Mouse (Mus musculus): ENCODE measurements around the gene Hpse. TPM values are rescaled to one million over a fixed set of nuclear protein-coding genes. Genes with fewer than 3 reads are reported as not detected.
A peak's percentile ranks its signal among the peaks of the same experiment; 100 is the strongest.

Gene Hpse
- polyA plus RNA-seq, 1 experiment: 0.44 TPM

DNA sequence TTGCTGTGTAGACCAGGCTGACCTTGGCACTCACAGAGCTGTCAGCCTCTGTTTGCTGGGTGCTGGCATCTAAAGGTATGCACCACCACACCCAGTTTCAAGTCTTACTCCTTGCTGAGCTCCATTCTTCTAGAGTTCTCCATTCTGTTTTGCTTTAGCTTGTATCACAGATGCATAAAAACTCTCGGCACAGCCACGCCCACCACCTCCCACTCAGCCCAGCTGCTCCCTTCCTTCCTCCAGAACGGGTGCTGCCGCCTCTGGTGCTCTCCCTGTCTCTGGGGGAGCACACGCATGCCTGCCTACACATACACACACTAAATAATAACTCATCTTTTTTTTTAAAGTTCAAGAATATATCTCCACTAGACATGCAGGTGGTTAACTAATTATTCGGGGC lies 61.1 kb downstream of the Hpse start:
- Histone ChIP-seq H3K79me2 (ENCODE audit: control insufficient read depth, insufficient read depth) (no peaks in the 10 kb centered on the region), H3K79me3 (ENCODE audit: low read depth) (no peaks in the 10 kb centered on the region), H3K27me3 (ENCODE audit: control insufficient read depth, insufficient read depth, insufficient read length) (no peaks in the 10 kb centered on the region), H3K4me3 (ENCODE audit: insufficient read depth, poor library complexity, severe bottlenecking) (no peak overlapping the region), H3K36me3 (ENCODE audit: control insufficient read depth, insufficient read depth) (peaks cover 14% of the 10 kb centered on the region), H3ac (ENCODE audit: control insufficient read depth, insufficient read length, low read depth) (no peak overlapping the region)
- no peak for TF ChIP-seq FOSL1 (IDR thresholded peaks at IDR 0.05; ENCODE audit: insufficient read depth, low read length, poor library complexity, severe bottlenecking)
- TF ChIP-seq CEBPB (IDR thresholded peaks at IDR 0.05; ENCODE audit: low read depth): no peak
- TF ChIP-seq MYOD1 (IDR thresholded peaks at IDR 0.05; ENCODE audit: control insufficient read depth, insufficient read length, low read depth): no peak
- no peak for TF ChIP-seq USF1 (IDR thresholded peaks at IDR 0.05; ENCODE audit: low read depth)
- no peak for TF ChIP-seq MAX (IDR thresholded peaks at IDR 0.05)
- TF ChIP-seq CTCF (IDR thresholded peaks at IDR 0.05; ENCODE audit: control insufficient read depth, insufficient read depth, insufficient read length): no peak
- no peak for TF ChIP-seq MYOG (IDR thresholded peaks at IDR 0.05; ENCODE audit: control insufficient read depth, extremely low read depth, insufficient read length)

DNA sequence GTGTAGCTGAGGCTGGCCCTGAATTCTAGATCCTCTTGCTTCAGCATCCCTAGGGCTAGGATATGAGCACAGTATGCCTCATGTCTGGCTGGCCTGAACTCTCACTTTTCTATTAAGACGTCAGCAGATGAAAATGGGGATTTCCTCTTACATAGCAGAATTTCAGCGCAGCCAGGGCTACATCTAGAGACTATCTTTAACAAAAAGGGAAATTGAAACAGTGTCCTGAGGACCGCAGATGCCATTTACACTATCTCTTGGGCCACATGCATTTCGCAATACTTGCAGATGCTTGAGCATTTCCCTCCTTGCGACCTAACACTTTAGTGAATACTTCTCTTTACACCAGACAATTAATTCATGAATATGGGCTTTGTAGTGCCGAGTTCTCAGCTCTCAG lies 63.2 kb downstream of the Hpse start:
- Histone ChIP-seq H3K4me3 (ENCODE audit: insufficient read depth, poor library complexity, severe bottlenecking) (no peak overlapping the region), H3K36me3 (ENCODE audit: control insufficient read depth, insufficient read depth) (no peaks in the 10 kb centered on the region), H3K79me3 (ENCODE audit: low read depth) (no peaks in the 10 kb centered on the region), H3ac (ENCODE audit: control insufficient read depth, insufficient read length, low read depth) (no peak overlapping the region), H3K27me3 (ENCODE audit: control insufficient read depth, insufficient read depth, insufficient read length) (no peaks in the 10 kb centered on the region), H3K79me2 (ENCODE audit: control insufficient read depth, insufficient read depth) (no peaks in the 10 kb centered on the region)
- TF ChIP-seq CEBPB (IDR thresholded peaks at IDR 0.05; ENCODE audit: low read depth) (peak; percentile 51), USF1 (IDR thresholded peaks at IDR 0.05; ENCODE audit: low read depth) (no peak)

DNA sequence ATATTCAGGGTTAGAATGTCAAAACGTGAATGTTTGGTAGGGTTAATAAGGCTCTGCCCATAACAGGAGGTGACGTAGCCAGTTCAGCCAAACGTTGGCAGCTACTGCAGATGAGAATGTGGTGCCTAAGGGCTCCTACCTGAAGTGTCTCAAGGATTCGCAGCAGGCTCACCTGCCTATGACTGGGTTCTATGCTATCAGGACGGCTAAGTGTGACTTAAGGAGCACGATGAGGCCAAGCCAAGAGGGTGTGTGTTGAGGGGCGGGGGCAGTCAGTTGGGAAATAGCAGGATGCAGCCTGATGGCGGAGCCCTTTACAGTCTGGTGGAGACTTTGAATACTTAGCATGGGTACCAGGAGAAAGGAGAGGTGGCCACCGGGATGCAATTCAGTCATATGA lies 67.2 kb downstream of the Hpse start:
- H3K79me3 ChIP-seq (ENCODE audit: low read depth): no peaks in the 10 kb centered on the region
- H3ac ChIP-seq (ENCODE audit: control insufficient read depth, insufficient read length, low read depth): no peak overlapping the region
- H3K27me3 ChIP-seq (ENCODE audit: control insufficient read depth, insufficient read depth, insufficient read length): no peaks in the 10 kb centered on the region
- H3K79me2 ChIP-seq (ENCODE audit: control insufficient read depth, insufficient read depth): no peaks in the 10 kb centered on the region
- no peaks in the 10 kb centered on the region for H3K36me3 ChIP-seq (ENCODE audit: control insufficient read depth, insufficient read depth)
- TF ChIP-seq CEBPB (IDR thresholded peaks at IDR 0.05; ENCODE audit: low read depth) (no peak), FOSL1 (IDR thresholded peaks at IDR 0.05; ENCODE audit: insufficient read depth, low read length, poor library complexity, severe bottlenecking) (no peak), MAX (IDR thresholded peaks at IDR 0.05) (no peak), USF1 (IDR thresholded peaks at IDR 0.05; ENCODE audit: low read depth) (no peak), MYOD1 (IDR thresholded peaks at IDR 0.05; ENCODE audit: control insufficient read depth, insufficient read length, low read depth) (no peak), MYOG (IDR thresholded peaks at IDR 0.05; ENCODE audit: control insufficient read depth, extremely low read depth, insufficient read length) (no peak), CTCF (IDR thresholded peaks at IDR 0.05; ENCODE audit: control insufficient read depth, insufficient read depth, insufficient read length) (no peak)
- no peak overlapping the region for H3K4me3 ChIP-seq (ENCODE audit: insufficient read depth, poor library complexity, severe bottlenecking)

DNA sequence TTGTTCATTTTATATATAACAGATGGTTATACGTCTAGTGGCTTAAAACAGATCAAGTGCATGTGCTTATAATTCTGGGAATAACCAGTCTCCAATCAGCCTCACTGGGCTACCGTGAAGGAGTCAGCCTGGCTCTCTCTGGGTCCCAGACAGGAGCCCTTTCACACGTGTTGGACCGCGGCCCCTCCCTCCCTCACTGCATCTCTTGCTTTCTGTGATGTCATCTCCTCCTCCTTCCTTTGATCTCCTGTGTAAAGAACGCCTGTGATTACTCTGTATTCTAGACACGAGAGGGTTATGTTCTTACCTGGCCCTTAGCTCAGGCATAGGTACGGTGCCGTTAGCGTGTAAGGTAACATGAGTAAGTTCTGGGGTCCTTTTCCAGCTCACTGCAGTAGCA lies 68.0 kb downstream of the Hpse start:
- Histone ChIP-seq H3K79me3 (ENCODE audit: low read depth) (no peaks in the 10 kb centered on the region), H3K36me3 (ENCODE audit: control insufficient read depth, insufficient read depth) (no peaks in the 10 kb centered on the region), H3K4me3 (ENCODE audit: insufficient read depth, poor library complexity, severe bottlenecking) (no peak overlapping the region), H3ac (ENCODE audit: control insufficient read depth, insufficient read length, low read depth) (no peak overlapping the region), H3K79me2 (ENCODE audit: control insufficient read depth, insufficient read depth) (no peaks in the 10 kb centered on the region), H3K27me3 (ENCODE audit: control insufficient read depth, insufficient read depth, insufficient read length) (no peaks in the 10 kb centered on the region)
- TF ChIP-seq MAX (IDR thresholded peaks at IDR 0.05) (no peak), MYOD1 (IDR thresholded peaks at IDR 0.05; ENCODE audit: control insufficient read depth, insufficient read length, low read depth) (no peak), FOSL1 (IDR thresholded peaks at IDR 0.05; ENCODE audit: insufficient read depth, low read length, poor library complexity, severe bottlenecking) (no peak), CTCF (IDR thresholded peaks at IDR 0.05; ENCODE audit: control insufficient read depth, insufficient read depth, insufficient read length) (no peak), USF1 (IDR thresholded peaks at IDR 0.05; ENCODE audit: low read depth) (no peak), MYOG (IDR thresholded peaks at IDR 0.05; ENCODE audit: control insufficient read depth, extremely low read depth, insufficient read length) (no peak)

DNA sequence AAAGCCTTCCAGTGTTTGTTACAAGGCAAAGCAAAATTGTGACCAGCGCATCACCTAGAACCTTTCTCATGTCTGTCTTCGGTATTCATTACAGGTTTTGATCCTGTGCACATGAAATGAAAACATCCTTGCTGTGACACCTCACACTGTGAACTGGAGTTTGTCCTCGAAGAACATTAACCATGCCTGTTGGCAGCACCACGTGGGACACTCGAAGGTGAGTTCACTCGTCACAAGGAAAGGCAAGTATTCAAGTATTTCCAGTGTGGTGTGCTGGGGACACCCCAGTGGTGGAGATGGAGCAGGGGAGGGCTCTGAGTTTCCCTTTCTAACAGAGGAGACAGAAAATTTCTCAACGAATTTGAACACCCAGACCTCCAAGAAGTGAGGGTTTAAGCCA lies 68.5 kb downstream of the Hpse start:
- Histone ChIP-seq H3K27me3 (ENCODE audit: control insufficient read depth, insufficient read depth, insufficient read length) (no peaks in the 10 kb centered on the region), H3K79me2 (ENCODE audit: control insufficient read depth, insufficient read depth) (no peaks in the 10 kb centered on the region), H3K4me3 (ENCODE audit: insufficient read depth, poor library complexity, severe bottlenecking) (no peak overlapping the region), H3K79me3 (ENCODE audit: low read depth) (no peaks in the 10 kb centered on the region), H3K36me3 (ENCODE audit: control insufficient read depth, insufficient read depth) (no peaks in the 10 kb centered on the region), H3ac (ENCODE audit: control insufficient read depth, insufficient read length, low read depth) (no peak overlapping the region)
- TF ChIP-seq MAX (IDR thresholded peaks at IDR 0.05): no peak
- TF ChIP-seq CEBPB (IDR thresholded peaks at IDR 0.05; ENCODE audit: low read depth): no peak
- TF ChIP-seq MYOD1 (IDR thresholded peaks at IDR 0.05; ENCODE audit: control insufficient read depth, insufficient read length, low read depth): no peak
- no peak for TF ChIP-seq FOSL1 (IDR thresholded peaks at IDR 0.05; ENCODE audit: insufficient read depth, low read length, poor library complexity, severe bottlenecking)
- TF ChIP-seq MYOG (IDR thresholded peaks at IDR 0.05; ENCODE audit: control insufficient read depth, extremely low read depth, insufficient read length): no peak
- TF ChIP-seq CTCF (IDR thresholded peaks at IDR 0.05; ENCODE audit: control insufficient read depth, insufficient read depth, insufficient read length): no peak
- TF ChIP-seq USF1 (IDR thresholded peaks at IDR 0.05; ENCODE audit: low read depth): no peak

DNA sequence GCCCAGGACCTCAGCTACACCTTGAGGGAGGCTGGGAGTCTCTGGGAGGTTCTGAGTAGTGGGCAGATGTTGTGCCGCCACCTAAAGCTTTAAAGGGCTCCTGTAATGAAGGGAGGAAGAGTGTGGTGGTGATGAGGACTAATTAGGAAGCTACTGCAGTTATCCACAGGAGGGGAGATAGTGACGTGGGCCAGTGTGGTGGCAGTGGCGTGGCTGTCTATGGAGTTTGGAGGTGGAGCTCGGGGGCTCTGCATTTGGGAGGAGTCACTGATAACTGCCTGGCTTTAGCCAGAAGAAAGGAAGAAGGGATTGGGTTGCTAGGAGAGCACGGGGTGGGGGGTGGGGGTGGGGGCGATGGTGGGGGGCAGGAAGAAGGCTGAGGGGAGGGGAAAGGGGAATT lies 71.0 kb downstream of the Hpse start:
- H3K4me3 ChIP-seq (ENCODE audit: insufficient read depth, poor library complexity, severe bottlenecking): no peak overlapping the region
- H3ac ChIP-seq (ENCODE audit: control insufficient read depth, insufficient read length, low read depth): no peak overlapping the region
- H3K36me3 ChIP-seq (ENCODE audit: control insufficient read depth, insufficient read depth): no peaks in the 10 kb centered on the region
- no peaks in the 10 kb centered on the region for H3K79me3 ChIP-seq (ENCODE audit: low read depth)
- H3K27me3 ChIP-seq (ENCODE audit: control insufficient read depth, insufficient read depth, insufficient read length): no peaks in the 10 kb centered on the region
- TF ChIP-seq CEBPB (IDR thresholded peaks at IDR 0.05; ENCODE audit: low read depth) (no peak), USF1 (IDR thresholded peaks at IDR 0.05; ENCODE audit: low read depth) (no peak), MYOD1 (IDR thresholded peaks at IDR 0.05; ENCODE audit: control insufficient read depth, insufficient read length, low read depth) (no peak), MAX (IDR thresholded peaks at IDR 0.05) (no peak), FOSL1 (IDR thresholded peaks at IDR 0.05; ENCODE audit: insufficient read depth, low read length, poor library complexity, severe bottlenecking) (no peak), MYOG (IDR thresholded peaks at IDR 0.05; ENCODE audit: control insufficient read depth, extremely low read depth, insufficient read length) (no peak)
- no peaks in the 10 kb centered on the region for H3K79me2 ChIP-seq (ENCODE audit: control insufficient read depth, insufficient read depth)

All from C2C12 (cell line).